15 mouse cellular contexts compared by ENCODE assay signal in genomic region chr9:83893073-83893472, GRCm38 (mm10). TPM values are rescaled to one million over a fixed set of nuclear protein-coding genes. Genes with fewer than 3 reads are reported as not detected.
DNase-seq lines count a peak whose midpoint lies in the region; ATAC-seq lines count a peak whose summit lies in the region.
"Had no signal": no experiment of that assay in that cellular context is flagged by ENCODE, and none has a peak within 500 bp of the region (broad histone marks: within the 10 kb centered on the region; RNA-seq: fewer than 3 reads in every experiment).

No protein-coding gene starts in this region.

- DNase-seq in thymus, postnatal 0 days (ENCODE audit: low spot score): peak; percentile 2
- DNase-seq in thymus, postnatal 36 days: no peak
- DNase-seq in right cerebral cortex, postnatal 36 days (ENCODE audit: low spot score in 2 of 2): no peak
- DNase-seq in left cerebral cortex, postnatal 14 days (ENCODE audit: low spot score in 2 of 2): no peak
- DNase-seq: adrenal gland, adult 2 months; adrenal gland, postnatal 25 days; cerebellum, adult 2 months; cerebellum, postnatal 10 days; gastrocnemius, adult 2 months; gastrocnemius, postnatal 25 days; heart, postnatal 10 days had no signal

- intact Hi-C loops in left cerebral cortex, postnatal 14 days (cut with DNase I): no loop called here

- ATAC-seq in CD4-positive, CD25-positive, alpha-beta regulatory T cell, adult 4 months: peak; percentile 95
- peak; percentile 91 for ATAC-seq in inflammation-experienced regulatory T-cells, adult 6 months
- ATAC-seq: forebrain, embryonic 14.5 days; hindbrain, embryonic 16.5 days had no signal

RNA-seq across cellular contexts. Expression of gene Bckdhb, which starts 31.9 kb away (rescaled TPM):
- 23.5 and 24.8 TPM in 2 replicates for polyA plus RNA-seq in thymus, postnatal 0 days (2015; fragmentation: Nextera tagmentation; extraction: Ambion mirVana)
- 10 to 100 TPM; 11.6 to 14.2 TPM for polyA plus RNA-seq in CD4-positive, CD25-positive, alpha-beta regulatory T cell, adult 4 months (2017; shearing (Covaris generic))
- polyA plus RNA-seq in inflammation-experienced regulatory T-cells, adult 6 months (2017; shearing (Covaris generic)): 10 to 100 TPM in 2 of 3 experiments, 1 to 10 TPM in 1; 4.4 to 18.7 (median 12.6) TPM
- 10 to 100 TPM; 38.5 to 40.7 TPM for total RNA-seq in left cerebral cortex, postnatal 14 days (2021)

RNA-seq across cellular contexts. Expression of gene Ttk, which starts 58.6 kb away (rescaled TPM):
- 20.9 and 21.6 TPM in 2 replicates for polyA plus RNA-seq in thymus, postnatal 0 days (2015; fragmentation: Nextera tagmentation; extraction: Ambion mirVana)
- polyA plus RNA-seq in CD4-positive, CD25-positive, alpha-beta regulatory T cell, adult 4 months (2017; shearing (Covaris generic)): 1 to 10 TPM; 1.3 to 4.0 TPM
- polyA plus RNA-seq in inflammation-experienced regulatory T-cells, adult 6 months (2017; shearing (Covaris generic)): 10 to 100 TPM in 1 of 3 experiments, 1 to 10 TPM in 2; 1.2 to 23.4 (median 3.9) TPM
- 1 to 10 TPM in 1 of 2 experiments, under 1 TPM in 1; 0.82 to 1.4 TPM for total RNA-seq in left cerebral cortex, postnatal 14 days (2021)
